Mouse (Mus musculus) stomach, postnatal 0 days (tissue): ENCODE measurements around the gene Dock7.

Experiments
- CTCF ChIP-seq: IDR thresholded peaks from 2 replicates; pipeline ENCODE4 v1.5.1; 2016; ENCODE audit warnings: antibody characterized with exemption, low read depth, mild to moderate bottlenecking, moderate library complexity
- EP300 ChIP-seq: optimal IDR thresholded peaks from 2 replicates; pipeline ENCODE3; 2016; ENCODE audit warnings: antibody characterized with exemption

DNA sequence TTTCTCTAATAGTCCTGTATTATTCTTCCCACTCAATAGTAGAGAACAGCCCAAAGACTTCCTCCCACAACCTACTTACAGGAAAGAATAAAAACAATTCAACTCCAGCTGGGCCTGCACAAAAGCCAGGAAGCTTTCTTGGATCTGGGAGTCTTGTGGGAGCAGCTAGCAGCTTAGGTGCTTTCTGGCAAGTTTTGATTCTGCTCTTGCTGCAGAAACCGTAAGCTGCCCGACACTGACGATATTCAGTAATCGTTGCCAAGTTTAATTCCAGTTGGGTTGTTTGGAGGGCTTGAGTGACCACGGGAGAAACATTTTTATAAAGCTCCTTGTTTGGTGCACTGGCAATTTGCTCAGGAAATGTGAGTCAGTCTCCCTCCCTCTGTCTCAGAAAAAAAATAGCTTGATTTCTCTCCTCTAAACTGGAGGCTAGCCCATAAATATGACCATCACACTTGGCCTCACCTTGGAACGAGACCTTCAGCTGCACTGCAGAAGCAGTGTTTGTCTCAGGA lies 40.8 kb upstream of the Dock7 start:
- TF ChIP-seq CTCF, result no peak
- no peak for TF ChIP-seq EP300
